Mouse (Mus musculus) myocyte (in vitro differentiated cells): ENCODE results near the gene Rpl36al. TPM values are rescaled to one million over a fixed set of nuclear protein-coding genes. Genes with fewer than 3 reads are reported as not detected.
A peak's percentile ranks its signal among the peaks of the same experiment; 100 is the strongest.

Experiments used
- H3K27me3 ChIP-seq: one replicate; pipeline ENCODE4 v1.6.1; 2011; ENCODE audit not compliant: control insufficient read depth, insufficient read depth, insufficient read length
- H3K36me3 ChIP-seq: one replicate; pipeline ENCODE4 v1.6.1; 2011; ENCODE audit not compliant: control insufficient read depth, insufficient read depth
- H3K4me2 ChIP-seq: one replicate; pipeline ENCODE4 v1.6.1; 2011; ENCODE audit warnings: low read depth, control low read depth
- H3K4me3 ChIP-seq: one replicate; pipeline ENCODE4 v1.5.1; 2011; ENCODE audit warnings: mild to moderate bottlenecking, control low read depth, moderate library complexity
- H3K79me2 ChIP-seq: one replicate; pipeline ENCODE4 v1.6.1; 2011; ENCODE audit not compliant: control insufficient read depth, insufficient read depth
- H3ac ChIP-seq: one replicate; pipeline ENCODE4 v1.6.1; 2011; ENCODE audit not compliant: control insufficient read depth, insufficient read length
- CEBPB ChIP-seq: IDR thresholded peaks from 2 replicates; pipeline ENCODE4 v1.6.1; 2011; ENCODE audit warnings: mild to moderate bottlenecking, moderate library complexity; ENCODE audit not compliant: poor library complexity, insufficient read depth, severe bottlenecking
- E2F4 ChIP-seq: IDR thresholded peaks from one replicate; pipeline ENCODE4 v1.6.1; 2011; ENCODE audit warnings: mild to moderate bottlenecking, control low read depth, moderate library complexity; ENCODE audit not compliant: insufficient read depth
- MAX ChIP-seq: IDR thresholded peaks from one replicate; pipeline ENCODE4 v1.6.1; 2011; ENCODE audit warnings: low read depth, mild to moderate bottlenecking, control low read depth
- MYOD1 ChIP-seq, 3 experiments: IDR thresholded peaks; one replicate each; pipeline ENCODE4 v1.6.1; 2011; ENCODE audit warnings: control low read depth in 2 of 3, low read depth in 2 of 3, mild to moderate bottlenecking in 2 of 3, moderate library complexity in 1 of 3; ENCODE audit not compliant: insufficient read length in 2 of 3, control insufficient read depth in 1 of 3
- MYOG ChIP-seq, 3 experiments: IDR thresholded peaks; one replicate each; pipeline ENCODE4 v1.6.1; 2011; ENCODE audit warnings: control low read depth in 2 of 3, low read depth in 2 of 3, mild to moderate bottlenecking in 2 of 3; ENCODE audit not compliant: insufficient read length in 2 of 3, control insufficient read depth in 1 of 3, insufficient read depth in 1 of 3
- POLR2A ChIP-seq: IDR thresholded peaks from one replicate; pipeline ENCODE4 v1.6.1; 2011; ENCODE audit warnings: low read depth, mild to moderate bottlenecking, control low read depth, moderate library complexity; ENCODE audit not compliant: insufficient read length
- POLR2AphosphoS2 ChIP-seq: IDR thresholded peaks from one replicate; pipeline ENCODE4 v1.6.1; 2011; ENCODE audit warnings: low read depth, control low read depth; ENCODE audit not compliant: insufficient read length
- REST ChIP-seq: IDR thresholded peaks from one replicate; pipeline ENCODE4 v1.6.1; 2011; ENCODE audit warnings: mild to moderate bottlenecking, control low read depth, moderate library complexity; ENCODE audit not compliant: insufficient read depth, insufficient read length
- SRF ChIP-seq: IDR thresholded peaks from one replicate; pipeline ENCODE4 v1.6.1; 2011; ENCODE audit warnings: low read depth; ENCODE audit not compliant: control insufficient read depth, insufficient read length
- TCF12 ChIP-seq: IDR thresholded peaks from one replicate; pipeline ENCODE4 v1.6.1; 2011; ENCODE audit warnings: mild to moderate bottlenecking, control low read depth; ENCODE audit not compliant: poor library complexity, insufficient read depth, severe bottlenecking
- TCF3 ChIP-seq: IDR thresholded peaks from one replicate; pipeline ENCODE4 v1.6.1; 2011; ENCODE audit warnings: low read depth, control low read depth; ENCODE audit not compliant: insufficient read length
- USF1 ChIP-seq: IDR thresholded peaks from one replicate; pipeline ENCODE4 v1.6.1; 2011; ENCODE audit warnings: low read depth, mild to moderate bottlenecking, control low read depth, moderate library complexity
- polyA plus RNA-seq: library from polyadenylated mRNA; unstranded; fragments of >200 nt; fragmentation: generic; extraction: Trizol; gene quantifications from one replicate; pipeline ENCODE4 v1.2.1, GENCODE M21; 2012; ENCODE audit warnings: missing spikeins

The Rpl36al gene
- polyA plus RNA-seq, 1 experiment, result 880 TPM

DNA sequence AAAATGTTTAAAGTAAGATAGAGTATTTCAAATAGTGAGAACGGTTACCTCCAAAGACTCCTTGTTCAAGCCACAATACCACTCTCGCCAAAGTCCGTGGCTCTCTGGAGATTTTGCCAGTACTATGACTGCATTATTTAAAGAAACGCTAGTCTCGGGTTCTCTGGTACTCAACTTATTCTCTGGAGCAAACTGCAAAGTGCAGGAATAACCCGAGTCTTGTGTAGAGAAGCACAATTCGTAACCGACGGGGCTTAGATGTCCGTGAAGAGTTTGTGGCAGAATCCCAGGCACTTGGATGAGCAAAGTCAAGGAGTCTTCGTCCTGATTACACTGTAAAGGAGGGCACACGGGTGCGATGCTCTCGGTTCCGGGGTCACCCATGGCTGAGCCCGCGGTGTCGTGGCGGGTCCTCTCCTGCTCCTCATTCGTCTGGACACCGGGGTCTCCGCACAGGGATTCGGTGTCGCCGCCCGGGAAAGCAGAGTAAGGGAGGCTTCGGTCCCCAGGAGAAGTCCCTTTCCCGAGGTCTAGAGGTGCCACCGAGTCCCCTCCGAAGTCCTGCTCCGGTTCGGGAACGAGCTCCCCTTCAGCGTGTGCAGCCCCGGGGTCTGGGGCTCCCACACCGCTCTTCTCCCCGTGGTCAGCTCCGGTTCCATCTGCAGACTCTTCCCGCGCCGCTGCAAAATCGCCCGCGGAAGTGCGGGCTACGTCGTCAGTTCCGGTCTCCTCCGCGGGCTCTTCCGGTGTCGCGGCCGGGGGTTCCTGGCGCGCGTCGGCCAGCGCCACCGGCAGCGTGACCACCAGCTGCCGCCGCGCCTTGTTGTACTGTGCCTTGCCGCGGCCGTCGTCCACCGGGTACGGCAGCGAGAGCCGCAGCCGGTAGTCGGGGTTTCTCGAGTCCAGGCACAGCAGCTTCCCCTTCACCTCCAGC, 12.8 kb upstream of the Rpl36al start, which contains the start of gene Gm49383:
Gene Gm49383 (minus strand): TSS at position 661 of the 934 bp plus-strand sequence.
- Histone ChIP-seq H3K4me3 (peak within 1 kb of the TSS; percentile 85), H3ac (peak within 1 kb of the TSS; percentile 72), H3K36me3 (peaks cover 4% of the 10 kb centered on the region), H3K4me2 (peak within 1 kb of the TSS; percentile 91), H3K27me3 (no peaks in the 10 kb centered on the region), H3K79me2 (peaks cover 43% of the 10 kb centered on the region)
- TF ChIP-seq MYOG (IDR thresholded peaks at IDR 0.05; ENCODE audit: control insufficient read depth in 1 of 3, insufficient read depth in 1 of 3, insufficient read length in 2 of 3, low read depth in 2 of 3) (peak in 1 of 3 experiments; percentile 72), SRF (no peak), POLR2AphosphoS2 (peak; percentile 95), TCF3 (no peak), E2F4 (peak; percentile 92), MAX (no peak), REST (no peak), USF1 (no peak), POLR2A (peak; percentile 99), CEBPB (no peak), TCF12 (no peak), MYOD1 (IDR thresholded peaks at IDR 0.05; ENCODE audit: control insufficient read depth in 1 of 3, insufficient read length in 2 of 3, low read depth in 2 of 3) (peak in 2 of 3 experiments; percentile 34 to 76)

DNA sequence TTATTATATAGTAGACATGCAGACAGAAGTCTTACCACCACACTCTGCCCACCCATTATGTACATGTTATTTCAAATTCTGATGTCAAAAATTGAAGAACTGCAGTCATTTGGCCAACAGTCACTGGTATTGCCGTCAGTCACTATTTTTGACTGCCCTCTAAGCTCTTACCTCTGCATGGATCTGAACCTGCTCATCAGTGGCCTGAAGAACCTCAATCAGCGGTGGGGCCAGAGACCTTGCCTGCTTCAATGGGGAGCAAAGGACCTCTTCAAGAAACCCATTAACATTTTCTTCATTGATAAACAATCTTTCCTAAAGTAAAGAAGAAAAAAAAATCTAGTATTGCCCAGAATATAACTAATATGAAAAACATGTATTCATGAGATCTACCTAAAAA, 8.8 kb upstream of the Rpl36al start:
- TF ChIP-seq MYOG (IDR thresholded peaks at IDR 0.05; ENCODE audit: control insufficient read depth in 1 of 3, insufficient read depth in 1 of 3, insufficient read length in 2 of 3, low read depth in 2 of 3) (no peak), TCF3 (no peak), CEBPB (no peak), REST (no peak), POLR2AphosphoS2 (no peak)
- H3K79me2 ChIP-seq, result peaks cover 35% of the 10 kb centered on the region
- H3K4me2 ChIP-seq, result no peak overlapping the region
- H3ac ChIP-seq, result no peak overlapping the region
- no peak overlapping the region for H3K4me3 ChIP-seq
- H3K27me3 ChIP-seq, result no peaks in the 10 kb centered on the region
- H3K36me3 ChIP-seq, result peaks cover 6% of the 10 kb centered on the region

DNA sequence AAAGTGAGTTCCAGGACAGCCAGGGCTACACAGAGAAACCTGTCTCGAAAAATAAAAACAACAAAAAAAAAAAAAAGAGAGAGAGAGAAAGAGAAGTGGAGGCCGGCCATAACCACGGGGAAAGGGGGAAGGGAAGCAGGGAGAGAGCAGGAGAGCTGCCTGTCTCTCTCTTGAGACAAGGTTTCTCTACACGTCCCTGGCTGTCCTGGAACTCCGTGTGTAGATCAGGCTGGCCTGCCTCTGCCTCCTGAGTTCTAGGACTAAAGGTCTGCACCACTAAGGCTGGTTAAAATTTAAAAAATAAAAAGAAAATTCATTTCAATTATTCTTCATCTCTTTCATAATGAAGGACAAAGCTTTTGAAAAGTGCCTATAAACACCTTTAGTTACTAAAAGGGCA, 7.5 kb upstream of the Rpl36al start:
- Histone ChIP-seq H3K4me3 (no peak overlapping the region), H3K4me2 (no peak overlapping the region), H3K27me3 (no peaks in the 10 kb centered on the region), H3ac (no peak overlapping the region), H3K79me2 (peaks cover 44% of the 10 kb centered on the region), H3K36me3 (peaks cover 6% of the 10 kb centered on the region)
- TF ChIP-seq REST, result no peak
- TF ChIP-seq MYOD1 (IDR thresholded peaks at IDR 0.05; ENCODE audit: control insufficient read depth in 1 of 3, insufficient read length in 2 of 3, low read depth in 2 of 3), result no peak
- TF ChIP-seq MYOG (IDR thresholded peaks at IDR 0.05; ENCODE audit: control insufficient read depth in 1 of 3, insufficient read depth in 1 of 3, insufficient read length in 2 of 3, low read depth in 2 of 3), result no peak
- TF ChIP-seq POLR2A, result no peak
- TF ChIP-seq TCF12, result no peak
- TF ChIP-seq USF1, result no peak
- no peak for TF ChIP-seq MAX
- TF ChIP-seq E2F4, result no peak
- TF ChIP-seq SRF, result no peak
- TF ChIP-seq TCF3, result no peak

DNA sequence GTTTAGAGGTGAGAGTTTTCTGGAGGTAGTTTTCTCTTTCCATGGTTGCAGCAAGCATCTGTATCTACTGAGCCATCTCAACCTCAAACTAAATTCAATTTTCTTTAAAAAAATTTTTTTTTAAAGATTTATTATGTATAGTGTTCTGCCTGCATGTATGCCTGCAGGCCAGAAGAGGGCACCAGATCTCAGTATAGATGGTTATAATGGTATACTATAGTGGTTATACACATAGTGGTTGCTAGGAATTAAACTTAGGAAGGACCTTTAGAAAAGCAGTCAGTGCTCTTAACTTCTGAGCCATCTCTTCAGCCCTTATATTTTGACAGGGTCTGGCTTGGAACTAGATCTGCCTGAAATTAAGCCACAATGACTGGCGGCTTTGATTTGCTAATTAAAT, 6.6 kb upstream of the Rpl36al start:
- TF ChIP-seq CEBPB, result no peak
- TF ChIP-seq USF1, result no peak
- TF ChIP-seq POLR2A, result no peak
- TF ChIP-seq TCF3, result no peak
- TF ChIP-seq MAX, result no peak
- no peak for TF ChIP-seq REST
- TF ChIP-seq E2F4, result no peak
- TF ChIP-seq MYOD1 (IDR thresholded peaks at IDR 0.05; ENCODE audit: control insufficient read depth in 1 of 3, insufficient read length in 2 of 3, low read depth in 2 of 3), result no peak
- no peak for TF ChIP-seq POLR2AphosphoS2
- TF ChIP-seq MYOG (IDR thresholded peaks at IDR 0.05; ENCODE audit: control insufficient read depth in 1 of 3, insufficient read depth in 1 of 3, insufficient read length in 2 of 3, low read depth in 2 of 3), result no peak
- no peak for TF ChIP-seq SRF
- no peak for TF ChIP-seq TCF12
- Histone ChIP-seq H3K79me2 (peaks cover 44% of the 10 kb centered on the region), H3K4me3 (no peak overlapping the region), H3K27me3 (no peaks in the 10 kb centered on the region), H3K36me3 (peaks cover 6% of the 10 kb centered on the region), H3ac (no peak overlapping the region), H3K4me2 (no peak overlapping the region)
